Mouse (Mus musculus) T-cell, adult 2 months (primary cell): Measurements from ENCODE around the gene Anxa4.

Source experiments
- DNase-seq: peaks from one replicate; pipeline ENCODE4 v3.0.0; 2022; ENCODE audit warnings: low spot score

The Anxa4 gene

DNA sequence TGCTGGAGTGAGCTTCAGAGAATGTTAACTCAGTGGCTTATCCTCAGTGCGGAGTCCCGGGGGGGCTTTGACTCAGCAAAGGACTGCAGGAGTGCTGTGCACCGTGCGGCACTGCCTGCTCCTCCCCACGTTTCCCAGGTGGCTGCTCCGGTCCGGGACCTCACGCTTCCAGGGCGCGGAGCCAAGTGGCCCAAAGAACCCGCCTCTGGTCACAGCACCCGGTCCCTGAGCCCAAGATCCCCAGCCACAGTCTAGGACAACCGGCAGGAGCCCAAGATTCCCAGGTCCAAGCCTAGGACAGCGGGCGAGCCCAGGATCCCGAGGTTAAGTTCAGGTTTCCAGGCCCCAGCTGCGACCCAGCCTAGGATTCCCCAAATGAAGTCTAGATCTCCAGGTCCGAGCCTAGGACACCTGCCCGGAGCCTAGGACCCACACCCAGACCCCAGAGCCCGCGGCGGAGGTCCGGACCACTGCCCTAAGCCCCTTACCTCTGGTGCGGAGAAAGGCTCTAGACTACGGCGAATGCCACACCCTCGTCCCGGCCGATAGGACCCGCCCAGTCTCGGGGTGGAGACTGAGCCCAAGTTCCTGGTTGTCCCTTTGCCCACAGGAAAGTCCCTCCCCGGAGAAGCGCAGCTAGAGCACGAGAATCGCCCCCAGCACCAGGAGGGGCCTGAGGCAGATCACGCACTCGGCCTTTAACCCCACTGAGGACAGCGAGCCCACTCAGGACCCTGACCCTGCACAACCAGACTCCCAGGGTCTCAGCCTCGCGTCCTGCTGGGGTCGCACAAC, at the start of gene Anxa4:
TSS of gene Anxa4 (minus strand) at position 564 of the 795 bp plus-strand sequence.
- peak; percentile 57 for DNase-seq

DNA sequence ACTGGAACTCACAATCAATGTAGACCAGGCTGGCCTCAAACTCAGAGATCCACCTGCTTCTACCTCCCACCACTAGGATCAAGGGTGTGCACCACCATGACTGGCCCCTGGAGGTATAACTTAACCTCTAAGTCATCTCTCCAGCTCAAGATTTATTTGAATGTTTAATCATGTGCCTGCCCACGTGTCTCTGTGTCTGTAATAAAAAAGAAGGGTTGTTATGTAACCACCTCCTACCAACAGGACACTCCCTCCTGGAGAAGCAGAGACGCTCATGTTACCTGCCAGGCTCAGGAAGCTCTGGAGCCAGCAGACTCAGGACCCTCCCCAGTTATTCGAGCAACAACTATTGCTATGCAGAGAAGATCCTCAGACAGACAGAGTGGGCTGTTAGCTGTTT, 48.6 kb upstream of the Anxa4 start:
- DNase-seq = no peak

GRCm38 (mm10) chr6:86839089-86839488, 45.7 kb upstream of the Anxa4 start:
- no peak for DNase-seq

GRCm38 (mm10) chr6:86832802-86833502, 39.6 kb upstream of the Anxa4 start:
- no peak for DNase-seq

DNA sequence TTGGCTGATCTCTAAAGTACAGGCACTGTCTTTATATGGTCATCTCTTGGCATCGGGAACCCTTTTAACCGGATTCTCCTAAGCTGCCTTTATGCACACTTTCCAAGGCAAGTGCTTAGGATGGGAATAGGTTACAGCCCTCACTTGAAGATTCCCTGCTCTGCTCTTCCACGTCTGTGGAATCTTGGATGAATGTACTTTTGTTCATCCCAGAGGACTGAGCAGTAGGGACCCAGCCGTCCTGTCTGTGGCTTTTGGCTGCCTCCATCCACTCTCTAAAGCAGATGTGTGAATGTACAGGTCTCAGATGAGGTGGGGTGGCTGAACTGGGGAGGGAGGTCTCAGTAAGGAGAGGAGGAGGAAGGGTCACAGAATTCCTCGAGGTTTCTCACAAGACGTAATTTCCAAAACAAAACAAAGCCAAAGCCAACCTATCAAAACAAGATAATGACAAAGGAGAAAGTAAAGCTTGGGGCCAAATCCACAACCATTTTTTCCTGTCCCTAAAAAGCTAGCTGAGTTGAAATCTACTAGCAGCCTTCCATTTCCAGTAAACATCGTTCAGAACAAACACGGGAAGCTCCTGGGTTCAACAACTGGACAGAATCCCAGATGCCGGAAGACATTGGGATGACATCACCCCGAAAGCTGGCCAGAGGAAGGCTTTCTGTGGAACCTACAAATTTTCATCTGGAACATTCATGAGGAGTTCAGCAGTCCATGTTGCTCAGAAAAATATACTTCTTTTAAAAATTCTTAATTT, 37.5 kb upstream of the Anxa4 start:
- no peak for DNase-seq

GRCm38 (mm10) chr6:86829768-86830167, 36.4 kb upstream of the Anxa4 start:
- no peak for DNase-seq

GRCm38 (mm10) chr6:86827432-86827831, 34.0 kb upstream of the Anxa4 start:
- no peak for DNase-seq

DNA sequence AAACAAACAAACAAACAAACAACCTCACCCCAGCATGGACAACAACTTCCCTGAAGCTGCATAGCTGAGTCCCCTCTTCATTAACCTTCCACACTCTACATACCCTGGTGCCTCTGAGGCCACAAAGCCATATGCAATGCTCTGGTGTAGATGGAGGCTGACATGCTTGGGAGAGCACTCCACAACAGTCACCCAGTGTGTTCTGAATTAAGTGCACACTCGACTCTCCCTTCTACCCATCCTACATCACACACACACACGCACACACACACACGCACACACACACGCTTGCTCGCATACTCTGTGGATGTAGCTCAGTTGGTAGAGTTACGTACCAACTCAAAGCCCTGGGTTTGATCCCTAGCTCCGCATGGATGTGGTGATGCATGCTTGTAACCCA, 31.0 kb upstream of the Anxa4 start:
- no peak for DNase-seq

- DNase-seq = peak; percentile 15
Observed at GRCm38 (mm10) chr6:86823824-86824223, 30.4 kb upstream of the Anxa4 start.

- no peak for DNase-seq
Observed at GRCm38 (mm10) chr6:86823051-86823431, 29.7 kb upstream of the Anxa4 start.

- peak; percentile 37 for DNase-seq
Observed at GRCm38 (mm10) chr6:86822285-86823050, 29.1 kb upstream of the Anxa4 start.

DNA sequence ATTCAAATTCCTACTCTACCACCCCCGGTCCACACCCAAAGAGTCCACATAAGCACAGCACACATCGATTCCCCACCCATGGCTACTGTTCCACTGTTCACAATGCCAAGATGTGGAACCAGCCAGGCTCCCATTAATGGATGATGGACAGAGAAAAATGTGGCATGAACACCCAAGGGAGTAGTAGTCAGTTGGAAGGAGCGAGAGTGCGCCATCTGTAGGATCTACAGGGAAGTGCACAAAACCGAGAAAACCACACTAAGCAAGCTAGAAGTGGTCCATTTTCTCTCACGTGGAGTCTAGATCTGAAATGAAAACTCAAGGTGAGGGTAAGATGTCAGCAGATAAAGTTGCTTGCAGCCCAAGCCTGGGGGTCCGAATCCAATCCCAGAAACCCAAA, 27.3 kb upstream of the Anxa4 start:
- DNase-seq = peak; percentile 31

DNA sequence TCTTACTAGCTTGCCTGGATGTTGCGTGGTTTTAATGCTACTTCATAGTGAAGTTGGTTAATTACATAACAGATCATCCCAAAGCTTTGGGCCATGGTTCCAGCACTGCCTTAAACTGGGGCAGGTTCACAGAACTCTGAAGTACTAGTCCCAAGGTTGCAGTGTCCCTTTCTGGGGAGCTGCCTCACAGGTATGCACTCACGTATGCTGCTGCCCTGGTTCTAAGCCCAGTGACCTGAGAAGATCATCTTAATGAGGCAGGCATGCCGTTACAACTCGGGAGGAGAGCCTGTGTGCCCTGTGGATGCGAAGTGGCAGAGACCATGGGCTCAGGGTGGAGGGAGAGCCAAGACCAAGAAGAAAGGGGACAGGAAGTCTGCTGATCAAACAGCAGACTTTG, 26.5 kb upstream of the Anxa4 start:
- DNase-seq = no peak

DNA sequence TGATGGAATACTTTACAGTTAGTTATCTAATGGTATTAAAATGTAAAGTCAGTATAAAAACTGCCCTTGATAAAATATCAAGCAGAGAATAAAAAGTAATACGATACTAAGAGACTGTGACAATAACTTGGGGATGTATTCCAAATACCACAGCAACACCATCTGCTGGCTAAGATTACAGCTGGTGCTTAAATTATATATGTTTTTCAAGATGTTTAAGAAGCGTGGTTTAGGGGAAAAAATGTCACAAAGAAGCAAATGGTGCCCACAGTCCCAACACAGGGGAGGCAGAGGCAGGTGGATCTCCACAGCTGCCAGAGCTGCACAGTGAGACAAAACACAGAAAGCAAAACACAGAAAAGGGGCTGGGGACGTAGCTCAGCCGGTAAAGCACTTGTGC, 25.5 kb upstream of the Anxa4 start:
- DNase-seq = no peak

GRCm38 (mm10) chr6:86816586-86816985, 23.2 kb upstream of the Anxa4 start:
- DNase-seq = no peak

DNA sequence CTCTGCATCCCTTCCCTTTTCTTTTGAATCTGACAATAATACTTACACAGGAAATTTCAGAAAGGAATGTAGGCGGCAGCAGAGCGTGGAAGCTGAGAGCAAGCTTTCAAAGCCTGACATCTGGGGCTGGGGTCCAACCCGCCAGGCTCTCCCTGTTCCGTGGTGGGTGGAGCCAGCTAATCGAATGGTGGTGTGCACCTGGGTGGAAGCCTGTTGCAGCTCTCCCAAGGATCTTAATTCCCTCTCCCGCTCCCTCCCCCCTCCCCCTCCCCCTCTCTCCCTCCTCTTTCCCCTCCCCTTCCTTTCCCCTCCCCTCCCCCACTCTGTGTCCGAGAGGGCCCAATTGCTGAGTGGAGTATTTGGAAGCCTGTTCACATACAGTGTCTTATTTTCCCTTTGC, 22.1 kb upstream of the Anxa4 start:
- no peak for DNase-seq

DNA sequence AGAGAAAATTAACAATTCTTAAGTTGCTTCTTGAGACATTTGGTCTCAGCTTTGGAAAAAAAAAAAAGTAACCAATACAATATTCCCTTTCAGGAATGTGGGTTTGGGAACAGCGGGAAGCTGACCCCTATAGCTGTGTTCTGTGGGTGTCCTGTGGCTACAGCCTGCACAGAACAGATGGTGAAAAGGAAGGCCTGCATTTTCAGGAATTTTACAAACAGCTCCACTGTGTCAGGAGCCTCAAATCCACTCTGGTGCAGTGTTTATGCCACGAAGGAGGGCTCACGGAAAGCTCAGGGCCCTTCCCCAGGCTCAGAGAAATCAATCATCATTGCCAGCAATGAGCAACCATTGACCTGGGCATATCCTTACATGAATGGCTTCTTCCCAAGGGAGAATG, 21.5 kb upstream of the Anxa4 start:
- DNase-seq = no peak

DNA sequence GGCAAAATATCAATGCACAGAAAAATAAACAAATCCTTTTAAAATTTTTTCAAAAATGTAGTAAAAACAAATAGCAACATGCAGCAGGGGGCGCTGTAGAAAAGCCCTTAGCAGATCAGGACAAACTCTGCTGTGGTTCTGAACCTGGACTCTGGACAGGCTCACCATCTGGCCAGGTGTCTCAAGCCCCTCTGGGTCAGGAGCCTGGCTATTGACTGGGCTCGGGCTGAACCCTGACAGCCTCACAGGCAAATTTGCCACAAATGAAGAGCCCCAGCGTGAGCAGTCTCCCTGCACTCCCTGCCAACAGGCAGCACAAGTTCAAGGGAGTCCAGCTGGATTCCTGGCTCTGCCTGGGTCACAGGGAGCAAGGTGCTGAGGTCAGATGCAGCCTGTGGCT, 20.0 kb upstream of the Anxa4 start:
- DNase-seq = peak; percentile 31

DNA sequence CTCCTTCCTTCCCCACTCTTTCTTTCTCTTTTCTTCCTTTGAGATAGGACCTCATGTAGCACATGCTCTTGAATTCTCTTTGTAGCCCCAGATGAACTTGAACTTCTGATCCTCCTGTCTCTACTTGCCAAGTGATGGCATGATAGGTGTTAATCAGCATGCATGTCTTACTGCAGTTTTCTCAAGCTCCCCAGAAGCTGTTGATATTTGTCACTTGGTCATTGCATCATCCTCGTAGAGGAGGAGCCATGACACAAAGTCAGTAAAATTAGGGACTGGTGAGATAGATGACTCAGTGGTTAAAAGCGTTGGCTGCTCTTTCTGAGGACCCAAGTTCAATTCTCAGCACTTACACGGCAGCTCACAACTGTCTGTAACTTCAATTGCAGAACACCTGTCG, 19.5 kb upstream of the Anxa4 start:
- DNase-seq = no peak

DNA sequence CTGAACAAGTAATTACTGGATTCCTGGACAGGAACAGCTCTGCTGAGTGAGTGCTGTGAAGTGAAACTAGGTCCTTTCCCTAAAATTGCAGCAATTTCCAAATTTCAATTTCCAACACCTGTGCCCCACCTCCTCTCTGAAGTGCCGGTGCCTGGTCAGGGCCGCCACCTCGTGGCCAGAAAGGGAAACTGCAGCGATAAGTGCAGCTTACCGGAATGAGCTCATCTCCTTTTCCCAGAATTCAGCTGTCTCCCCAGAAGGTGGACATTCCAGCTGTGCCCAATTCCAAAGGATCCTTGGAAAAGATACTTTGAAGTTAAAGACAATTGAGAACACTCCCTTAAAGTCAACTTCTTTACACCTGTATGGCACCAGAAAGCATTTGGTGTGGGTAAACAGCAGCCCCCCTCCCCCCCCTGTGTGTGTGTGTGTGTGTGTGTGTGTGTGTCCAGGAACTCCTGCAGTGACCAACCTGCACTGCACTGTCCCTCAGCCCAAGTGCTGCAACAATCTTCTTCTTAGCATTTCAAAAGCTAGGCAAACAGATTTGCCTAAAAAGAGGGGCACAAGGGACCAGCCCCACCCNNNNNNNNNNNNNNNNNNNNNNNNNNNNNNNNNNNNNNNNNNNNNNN, 13.2 kb upstream of the Anxa4 start:
- peak; percentile 62 for DNase-seq

GRCm38 (mm10) chr6:86804646-86805045, 11.3 kb upstream of the Anxa4 start:
- no peak for DNase-seq

- DNase-seq = no peak
Observed at GRCm38 (mm10) chr6:86801431-86801830, 8.0 kb upstream of the Anxa4 start.
